Mouse (Mus musculus) stomach, embryonic 14.5 days (tissue): Measurements from ENCODE around the gene Gfod1. TPM values are rescaled to one million over a fixed set of nuclear protein-coding genes. Genes with fewer than 3 reads are reported as not detected.

Experiments
- ATAC-seq: fragments of 200-750 bp; cut with Nextera tagmentation; 2 replicates; pipeline ENCODE4 v1.8.0; 2017; ENCODE audit warnings: low read depth, moderate TSS enrichment; ENCODE audit not compliant: insufficient number of reproducible peaks, insufficient read depth, low FRiP score
- H3K27ac ChIP-seq: fragments of 300-500 bp; sonication (generic); 2 replicates; pipeline ENCODE4 v1.5.1; 2014; ENCODE audit warnings: mild to moderate bottlenecking, low read length, moderate library complexity, mixed read lengths
- H3K27me3 ChIP-seq: fragments of 300-500 bp; sonication (generic); 2 replicates; pipeline ENCODE4 v1.6.1; 2014; ENCODE audit warnings: low read length, control low read depth, mixed read lengths; ENCODE audit not compliant: control insufficient read depth, insufficient read depth
- H3K36me3 ChIP-seq: fragments of 300-500 bp; sonication (generic); 2 replicates; pipeline ENCODE4 v1.6.1; 2014; ENCODE audit warnings: mild to moderate bottlenecking, control low read depth, low read length, moderate library complexity, mixed read lengths; ENCODE audit not compliant: control insufficient read depth, insufficient read depth
- H3K4me1 ChIP-seq: fragments of 300-500 bp; sonication (generic); 2 replicates; pipeline ENCODE4 v1.6.1; 2014; ENCODE audit warnings: low read length, control low read depth, mixed read lengths; ENCODE audit not compliant: control insufficient read depth, insufficient read depth
- H3K4me2 ChIP-seq: fragments of 300-500 bp; sonication (generic); replicated peaks from 2 replicates; pipeline ENCODE4 v1.6.1; 2014; ENCODE audit warnings: low read depth, low read length, control low read depth
- H3K4me3 ChIP-seq: fragments of 300-500 bp; sonication (generic); 2 replicates; pipeline ENCODE4 v1.5.1; 2014; ENCODE audit warnings: low read depth, low read length, control low read depth
- H3K9ac ChIP-seq: fragments of 300-500 bp; sonication (generic); replicated peaks from 2 replicates; pipeline ENCODE4 v1.6.1; 2014; ENCODE audit warnings: low read depth, mild to moderate bottlenecking, control low read depth, low read length, moderate library complexity, mixed read lengths
- H3K9me3 ChIP-seq: fragments of 300-500 bp; sonication (generic); 2 replicates; pipeline ENCODE4 v1.6.1; 2016; ENCODE audit warnings: low read depth, low read length, control low read depth; ENCODE audit not compliant: control insufficient read depth
- WGBS: fragments of 180-500 bp; shearing (Covaris S2); extraction: QIAGEN DNeasy Blood & Tissue Kit; methylation state at CpG from one replicate; pipeline ENCODE4 v1.1.7; 2014; 5-methylcytosine and 5-hydroxymethylcytosine counted together
- polyA plus RNA-seq: library from polyadenylated mRNA; unstranded; fragments of >200 nt; fragmentation: Nextera tagmentation; extraction: Ambion mirVana; gene quantifications from 2 replicates; pipeline ENCODE4 v1.2.1, GENCODE M21; 2014

The Gfod1 gene
- polyA plus RNA-seq, 1 experiment from 2014 or later: 0.49 TPM

DNA sequence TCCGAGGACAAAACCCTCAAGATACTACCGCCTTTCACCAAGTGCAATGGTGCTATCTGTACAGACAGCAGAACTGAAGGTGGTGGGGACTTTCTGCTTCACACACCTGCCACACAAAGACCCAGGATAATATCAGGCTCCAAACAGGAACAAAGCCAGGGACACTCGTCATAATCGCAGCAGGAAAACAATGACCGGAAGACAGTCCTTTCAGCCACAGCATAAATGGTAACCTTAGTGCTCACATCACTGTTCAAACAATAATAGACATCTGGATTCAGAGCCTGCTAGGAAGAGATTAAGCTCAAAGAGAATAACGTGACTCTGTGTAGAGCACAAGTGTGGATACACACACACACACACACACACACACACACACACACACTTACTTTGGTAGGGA lies 67.3 kb downstream of the Gfod1 start:
- Histone ChIP-seq H3K27me3 (no peaks in the 10 kb centered on the region), H3K4me1 (peaks cover 19% of the 10 kb centered on the region), H3K27ac (no peak overlapping the region), H3K9ac (no peak overlapping the region), H3K9me3 (no peaks in the 10 kb centered on the region), H3K36me3 (no peaks in the 10 kb centered on the region), H3K4me2 (no peak overlapping the region), H3K4me3 (no peak overlapping the region)
- WGBS: 65% methylated on average over 6 of the region's 6 CpGs
- no peak for ATAC-seq

DNA sequence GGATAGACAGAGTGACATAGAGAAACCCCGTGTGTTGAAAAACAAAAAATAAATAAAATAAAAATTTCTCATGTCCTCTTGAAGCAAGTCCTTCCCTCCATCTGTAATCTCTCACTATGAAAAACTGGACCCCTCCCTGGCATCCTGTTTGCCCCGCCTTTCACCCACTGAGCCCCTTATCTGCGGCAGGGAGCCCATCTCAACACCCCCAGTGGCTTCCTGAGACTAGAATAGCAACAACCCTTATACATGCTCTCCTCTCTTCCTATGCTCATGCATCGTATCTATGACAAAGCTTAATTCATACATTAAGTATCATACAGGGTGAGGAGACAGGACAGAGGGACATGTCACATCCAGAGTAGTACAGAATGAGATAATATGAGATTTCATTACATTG lies 68.0 kb downstream of the Gfod1 start:
- no peak overlapping the region for H3K9ac ChIP-seq
- H3K4me1 ChIP-seq: peaks cover 22% of the 10 kb centered on the region
- 0 out of 2 replicates have a peak, but pooled peaks have one; percentile 10 for ATAC-seq
- H3K4me3 ChIP-seq: no peak overlapping the region
- no peaks in the 10 kb centered on the region for H3K27me3 ChIP-seq
- no peaks in the 10 kb centered on the region for H3K36me3 ChIP-seq
- no peaks in the 10 kb centered on the region for H3K9me3 ChIP-seq
- H3K4me2 ChIP-seq: no peak overlapping the region
- 67% methylated on average over 4 of the region's 4 CpGs for WGBS
- no peak overlapping the region; the same call in 1 of the 2 replicates for H3K27ac ChIP-seq

DNA sequence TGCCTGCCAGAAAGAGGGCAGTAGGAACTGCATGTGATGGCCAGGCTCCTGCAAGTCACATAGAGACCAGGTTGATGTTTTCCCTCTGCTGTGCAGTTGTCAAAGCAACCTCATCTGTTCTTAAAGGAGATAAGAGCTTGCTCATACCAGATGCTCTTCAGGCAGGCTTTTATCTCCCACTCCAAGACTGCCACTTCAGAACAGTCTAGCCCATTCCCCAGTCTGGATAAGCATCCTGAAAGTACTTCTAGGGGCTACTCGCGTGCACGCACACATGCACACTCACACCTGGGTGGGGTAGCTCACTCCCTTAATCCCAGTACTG lies 68.4 kb downstream of the Gfod1 start:
- peak; percentile 50; the same call in 1 of the 2 replicates for ATAC-seq
- H3K4me2 ChIP-seq: no peak overlapping the region
- H3K9me3 ChIP-seq: no peaks in the 10 kb centered on the region
- H3K27me3 ChIP-seq: no peaks in the 10 kb centered on the region
- H3K4me3 ChIP-seq: no peak overlapping the region
- WGBS: 56% methylated on average over 3 of the region's 3 CpGs
- H3K9ac ChIP-seq: no peak overlapping the region
- no peak overlapping the region; the same call in 1 of the 2 replicates for H3K27ac ChIP-seq
- no peaks in the 10 kb centered on the region for H3K36me3 ChIP-seq
- peaks cover 20% of the 10 kb centered on the region for H3K4me1 ChIP-seq

DNA sequence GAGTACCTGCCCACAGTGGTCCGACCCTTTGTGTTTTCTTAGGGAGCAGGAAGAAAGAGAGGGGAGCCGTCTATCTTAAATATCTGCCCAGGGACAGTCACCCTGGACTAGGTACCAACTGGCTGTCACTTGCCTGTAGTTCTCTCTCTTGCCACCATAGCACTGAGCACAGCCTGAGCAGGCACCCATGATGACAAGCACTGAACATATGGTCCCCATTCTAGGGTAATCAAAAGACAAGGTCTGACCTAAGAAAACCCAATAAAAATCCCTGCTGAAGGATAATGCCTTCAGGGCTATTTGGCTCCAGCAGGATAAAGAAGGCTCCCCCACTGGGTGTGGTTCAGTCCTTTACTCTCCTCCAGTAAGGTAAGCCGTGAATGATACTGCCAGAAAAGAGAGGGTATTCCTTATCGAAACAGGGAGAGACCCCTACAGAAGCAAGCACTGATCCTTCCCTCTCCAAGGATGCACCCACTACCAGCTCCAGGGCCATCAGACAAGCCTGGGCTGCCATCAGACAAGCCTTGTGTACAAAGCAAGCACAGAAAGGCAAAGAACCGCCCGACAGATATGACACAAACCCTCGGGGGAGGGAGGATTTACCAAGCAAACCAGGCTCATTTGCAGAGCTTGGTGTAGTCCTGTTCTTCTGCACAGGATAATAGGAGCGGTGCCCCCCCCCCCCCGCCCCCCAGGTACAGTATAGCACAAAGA lies 68.9 kb downstream of the Gfod1 start:
- Histone ChIP-seq H3K4me1 (peaks cover 21% of the 10 kb centered on the region), H3K4me3 (no peak overlapping the region), H3K27ac (no peak overlapping the region), H3K9me3 (no peaks in the 10 kb centered on the region), H3K4me2 (no peak overlapping the region), H3K9ac (no peak overlapping the region), H3K36me3 (no peaks in the 10 kb centered on the region), H3K27me3 (no peaks in the 10 kb centered on the region)
- no peak for ATAC-seq
- 53% methylated on average over 9 of the region's 9 CpGs for WGBS

DNA sequence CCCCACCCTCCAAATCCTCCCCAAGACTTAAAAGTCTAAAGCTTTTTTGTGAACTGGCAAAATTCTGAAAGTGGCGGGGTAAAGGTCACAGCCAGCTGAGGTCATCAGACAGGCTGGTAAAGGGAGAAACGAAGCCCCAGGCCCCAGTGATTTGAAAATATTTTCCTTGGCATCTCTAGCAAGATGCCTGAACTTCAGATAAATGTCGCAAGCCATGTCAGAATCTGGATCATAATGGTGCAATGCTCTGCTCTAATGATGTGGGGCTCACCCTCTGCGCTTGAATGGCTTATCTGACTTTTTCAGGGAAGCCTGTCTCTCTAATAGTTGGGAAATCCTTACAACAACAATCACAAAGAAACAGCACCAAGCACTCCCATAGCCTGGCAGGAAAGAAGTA lies 70.6 kb downstream of the Gfod1 start:
- 76% methylated on average over 4 of the region's 4 CpGs for WGBS
- H3K4me2 ChIP-seq: no peak overlapping the region
- ATAC-seq: no peak
- H3K9ac ChIP-seq: no peak overlapping the region
- H3K4me3 ChIP-seq: no peak overlapping the region
- H3K9me3 ChIP-seq: no peaks in the 10 kb centered on the region
- peaks cover 21% of the 10 kb centered on the region for H3K4me1 ChIP-seq
- H3K27me3 ChIP-seq: no peaks in the 10 kb centered on the region
- H3K36me3 ChIP-seq: no peaks in the 10 kb centered on the region
- no peak overlapping the region for H3K27ac ChIP-seq

DNA sequence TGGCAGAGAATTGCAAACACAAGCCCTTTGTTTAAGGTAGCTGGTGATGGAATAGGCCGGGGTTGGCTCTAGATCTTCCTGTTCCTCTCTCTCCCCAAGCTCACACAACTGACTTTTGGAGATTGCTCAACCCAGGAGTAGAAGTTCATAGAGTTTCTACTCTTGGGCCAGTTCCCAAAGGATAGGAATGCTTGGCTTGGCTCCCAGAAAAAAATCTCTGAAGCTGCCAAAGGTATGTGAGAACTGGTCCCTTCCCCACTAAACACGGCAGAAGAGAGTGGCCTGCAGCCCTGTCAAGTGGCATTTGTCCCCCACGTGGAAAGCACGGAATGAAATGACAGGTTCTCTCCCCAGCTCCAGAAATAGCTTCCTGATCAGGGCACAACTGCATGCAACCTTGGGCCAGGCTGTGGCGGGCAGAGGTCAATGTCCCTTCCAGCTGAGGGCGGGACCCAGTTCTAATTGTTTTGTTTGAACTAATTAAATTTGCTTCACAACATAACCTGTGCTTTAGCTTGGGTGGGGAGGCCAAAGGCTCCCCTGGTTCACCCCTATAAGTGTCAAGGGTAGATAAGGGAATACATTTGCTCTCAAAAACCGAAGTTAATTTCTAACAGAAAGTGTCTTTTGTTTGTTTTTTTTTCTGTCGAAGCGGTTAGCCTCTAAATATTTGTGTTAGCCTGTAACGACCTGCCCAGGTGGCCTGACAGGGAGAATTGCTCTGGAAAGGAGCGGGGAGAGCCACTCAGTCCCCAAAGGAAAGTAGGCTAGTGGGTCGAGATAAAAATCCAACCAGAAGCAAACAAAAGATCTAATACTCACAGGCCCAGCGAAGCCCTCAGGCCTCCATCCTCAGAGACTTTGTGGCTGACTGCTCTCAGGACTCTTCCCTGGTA lies 71.8 kb downstream of the Gfod1 start:
- Histone ChIP-seq H3K4me3 (no peak overlapping the region), H3K9ac (no peak overlapping the region), H3K4me2 (no peak overlapping the region), H3K27ac (peak overlapping the region; percentile 44; the same call in 1 of the 2 replicates), H3K4me1 (peaks cover 21% of the 10 kb centered on the region), H3K36me3 (no peaks in the 10 kb centered on the region), H3K27me3 (no peaks in the 10 kb centered on the region), H3K9me3 (no peaks in the 10 kb centered on the region)
- WGBS: 19% methylated on average over 13 of the region's 13 CpGs
- ATAC-seq: no peak

DNA sequence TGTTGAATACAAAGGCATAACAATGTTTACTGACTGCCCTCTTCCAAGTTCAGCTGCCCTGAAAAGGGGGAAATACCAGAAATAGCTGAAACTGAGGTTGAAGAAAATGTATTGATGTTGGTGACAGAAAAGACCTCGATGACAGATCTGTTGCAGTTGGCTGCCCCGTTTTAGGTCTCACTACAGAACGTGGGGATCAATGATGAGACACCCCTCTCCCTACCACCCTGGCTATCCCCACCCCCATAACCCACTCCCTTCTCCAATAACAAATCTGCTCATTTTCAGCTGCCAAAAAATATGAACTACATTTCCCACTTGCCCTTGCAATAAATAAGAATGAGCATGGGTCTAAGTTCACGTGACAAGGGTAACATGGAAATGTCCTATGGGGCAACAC lies 73.1 kb downstream of the Gfod1 start:
- Histone ChIP-seq H3K4me3 (no peak overlapping the region), H3K27me3 (no peaks in the 10 kb centered on the region), H3K4me2 (no peak overlapping the region), H3K9me3 (no peaks in the 10 kb centered on the region), H3K9ac (no peak overlapping the region), H3K36me3 (no peaks in the 10 kb centered on the region), H3K27ac (no peak overlapping the region), H3K4me1 (peaks cover 21% of the 10 kb centered on the region)
- WGBS: 52% methylated on average over 4 of the region's 4 CpGs
- ATAC-seq: no peak

DNA sequence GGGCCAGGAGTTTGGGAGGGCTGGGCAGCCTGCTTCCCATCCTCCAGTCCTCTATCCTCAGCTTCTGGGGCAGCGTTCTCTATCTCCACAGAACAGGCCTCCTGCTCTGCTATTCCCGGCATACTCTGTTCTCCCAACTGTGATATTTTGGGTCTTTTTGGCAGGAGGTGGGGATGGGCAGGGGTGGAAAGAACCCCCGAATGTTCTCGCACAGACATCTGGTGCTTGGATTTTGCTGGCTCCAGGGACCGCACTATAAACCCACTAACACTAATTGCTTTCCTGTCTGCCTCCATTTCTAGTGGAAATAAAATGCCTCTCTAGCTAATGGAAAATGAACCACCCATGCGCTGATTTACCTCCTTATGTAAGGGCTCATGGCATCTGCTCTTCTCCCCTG lies 73.7 kb downstream of the Gfod1 start:
- Histone ChIP-seq H3K4me2 (no peak overlapping the region), H3K27me3 (no peaks in the 10 kb centered on the region), H3K9ac (no peak overlapping the region), H3K4me1 (peaks cover 21% of the 10 kb centered on the region), H3K36me3 (no peaks in the 10 kb centered on the region), H3K9me3 (no peaks in the 10 kb centered on the region), H3K4me3 (no peak overlapping the region), H3K27ac (no peak overlapping the region)
- 64% methylated on average over 6 of the region's 6 CpGs for WGBS
- no peak for ATAC-seq
